Mouse (Mus musculus): Measurements from ENCODE around the gene Erc1.
A peak's percentile ranks its signal among the peaks of the same experiment; 100 is the strongest.
"Not testable (repeated sequence)": the region's sequence is repeated elsewhere in the genome, so short reads cannot be mapped to it uniquely, and the experiment has no call there.

The Erc1 gene

DNA sequence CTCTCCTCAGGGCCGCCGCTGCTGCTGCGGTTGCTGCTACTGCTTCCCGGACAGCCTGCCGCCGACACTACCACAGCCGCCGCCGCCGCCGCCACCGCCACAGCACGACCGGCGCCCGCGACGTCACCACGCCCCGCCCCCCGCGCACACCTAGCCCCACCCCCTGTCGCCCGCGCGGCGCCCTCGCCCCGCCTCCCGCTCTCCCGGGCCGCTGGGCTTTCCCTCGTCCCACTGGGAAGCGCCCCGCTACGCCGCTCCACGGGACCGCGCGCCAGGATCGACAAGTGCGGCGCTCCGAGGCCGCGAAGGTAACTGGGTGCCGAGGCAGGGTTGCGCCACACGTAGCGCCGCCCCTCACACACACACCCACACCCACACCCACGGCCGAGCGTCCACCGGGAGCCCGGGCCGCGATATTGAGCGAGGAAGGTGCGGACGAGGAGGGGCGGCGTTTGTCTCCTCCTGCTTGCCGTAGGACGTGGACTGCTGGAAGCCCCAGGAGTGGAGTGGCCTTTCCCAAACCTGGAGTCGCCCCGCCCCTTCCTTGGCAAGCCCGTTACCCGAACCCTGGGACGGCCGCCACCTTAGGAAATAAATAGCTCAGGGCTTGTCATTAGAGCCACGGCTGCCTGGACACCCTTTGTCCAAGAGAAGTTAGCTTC is at the start of gene Erc1:
TSS of gene Erc1 (minus strand) at position 134 of the 662 bp plus-strand sequence.
- peak; percentile 95 for DNase-seq (ENCODE audit: low read depth, low spot score)

DNA sequence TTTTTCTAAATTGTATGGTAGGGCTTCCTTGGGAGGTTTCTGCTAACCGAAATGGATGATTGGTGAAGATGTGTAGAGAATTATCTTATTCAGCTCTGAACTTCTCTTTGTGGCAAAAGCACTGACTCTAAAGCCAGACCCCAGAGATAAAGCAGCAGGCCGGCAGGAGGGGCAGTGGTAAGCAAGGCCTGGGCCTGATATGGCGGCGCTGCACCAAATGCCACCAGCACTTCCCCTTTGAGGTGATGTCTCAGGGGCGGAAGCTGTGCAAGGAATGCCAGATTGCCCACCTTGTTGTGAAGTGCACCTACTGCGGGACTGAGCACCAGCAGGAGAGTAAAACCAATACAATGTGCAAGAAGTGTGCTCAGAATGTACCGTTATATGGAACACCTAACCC is 44.7 kb upstream of the Erc1 start:
- no peak for DNase-seq (ENCODE audit: low read depth, low spot score)

GRCm38 (mm10) chr6:119883151-119883550 is 35.2 kb upstream of the Erc1 start:
- DNase-seq (ENCODE audit: low read depth, low spot score) = peak; percentile 9

- DNase-seq (ENCODE audit: low read depth, low spot score) = peak; percentile 41
These were observed 16.5 kb upstream of the Erc1 start for GRCm38 (mm10) chr6:119864341-119865034.

DNA sequence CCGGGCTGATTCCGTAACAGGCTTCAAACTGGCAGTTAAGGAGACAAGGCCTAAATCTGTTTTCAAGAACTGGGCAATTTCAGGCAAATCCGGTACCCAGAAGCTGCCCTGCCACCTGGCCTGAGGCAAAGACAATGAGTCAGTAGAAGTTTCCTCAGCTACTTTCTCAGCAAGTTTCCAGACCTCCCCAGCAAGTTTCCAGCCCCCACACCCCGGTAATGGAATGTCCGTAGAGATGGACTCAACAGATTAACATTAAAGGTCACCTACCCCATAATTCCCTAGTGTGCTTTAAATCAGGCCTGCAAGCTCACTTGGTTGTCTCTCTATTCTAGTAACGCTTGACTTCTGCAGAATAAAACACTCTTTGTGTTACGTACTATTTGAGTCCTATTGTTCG is 13.6 kb upstream of the Erc1 start:
- no peak for DNase-seq (ENCODE audit: low read depth, low spot score)

DNA sequence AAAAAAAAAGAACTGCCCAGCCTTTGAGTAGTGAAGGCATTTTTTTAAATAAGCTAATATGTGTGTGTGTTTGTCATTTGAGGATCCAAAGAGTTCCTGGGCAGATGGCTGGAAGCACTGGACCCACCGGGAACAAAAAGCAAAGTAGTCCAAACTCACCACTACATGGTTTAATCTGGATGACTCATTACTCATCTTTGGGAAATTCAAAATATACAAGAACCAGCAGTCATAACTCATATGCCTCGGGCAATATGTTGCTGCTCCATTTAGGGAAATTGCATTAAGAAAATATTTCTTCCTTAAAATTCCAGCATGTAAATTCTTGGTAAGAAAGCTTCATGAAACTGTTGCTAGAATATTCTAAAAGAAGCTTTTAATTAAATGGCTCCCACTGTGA is 12.3 kb upstream of the Erc1 start:
- no peak for DNase-seq (ENCODE audit: low read depth, low spot score)

DNA sequence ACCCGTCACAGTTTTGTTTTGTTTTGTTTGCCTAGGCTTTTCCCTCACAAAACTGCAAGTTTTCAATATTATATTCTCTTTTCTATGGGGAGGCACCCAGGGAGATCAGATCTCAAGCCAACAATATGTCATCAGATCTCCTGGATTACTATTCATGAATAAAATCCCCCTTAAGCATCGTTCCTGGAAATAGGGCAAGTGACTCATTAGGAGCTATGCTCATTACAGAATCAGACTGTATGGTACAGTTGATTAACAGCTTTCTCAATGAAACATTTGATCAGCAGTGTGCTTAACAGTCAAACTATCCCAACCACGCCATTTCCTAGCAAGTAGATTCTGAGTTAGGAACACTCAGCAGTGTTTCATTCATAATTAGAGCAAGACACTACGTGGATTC is 7.5 kb upstream of the Erc1 start:
- no peak for DNase-seq (ENCODE audit: low read depth, low spot score)

GRCm38 (mm10) chr6:119854156-119854555 is 6.2 kb upstream of the Erc1 start:
- no peak for DNase-seq (ENCODE audit: low read depth, low spot score)

GRCm38 (mm10) chr6:119849858-119850257 is 1.9 kb upstream of the Erc1 start:
- no peak for DNase-seq (ENCODE audit: low read depth, low spot score)

DNA sequence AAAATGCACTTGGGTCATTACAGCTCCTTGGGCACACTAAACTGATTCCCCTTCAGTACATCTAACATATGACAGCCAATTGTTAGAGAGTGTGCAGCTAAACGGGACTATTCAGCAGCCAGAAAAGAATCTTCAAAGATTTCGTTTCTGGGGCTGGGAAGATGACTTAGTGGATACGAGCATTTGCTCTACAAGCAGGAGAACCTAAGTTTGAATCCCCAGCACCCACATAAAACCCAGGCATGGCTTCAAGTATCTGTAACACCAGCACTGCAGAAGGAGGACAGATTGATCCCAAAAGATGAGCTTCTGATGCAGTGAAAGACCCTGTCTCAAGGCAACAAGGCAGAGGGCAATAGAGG is 1.4 kb upstream of the Erc1 start:
- no peak for DNase-seq (ENCODE audit: low read depth, low spot score)

DNA sequence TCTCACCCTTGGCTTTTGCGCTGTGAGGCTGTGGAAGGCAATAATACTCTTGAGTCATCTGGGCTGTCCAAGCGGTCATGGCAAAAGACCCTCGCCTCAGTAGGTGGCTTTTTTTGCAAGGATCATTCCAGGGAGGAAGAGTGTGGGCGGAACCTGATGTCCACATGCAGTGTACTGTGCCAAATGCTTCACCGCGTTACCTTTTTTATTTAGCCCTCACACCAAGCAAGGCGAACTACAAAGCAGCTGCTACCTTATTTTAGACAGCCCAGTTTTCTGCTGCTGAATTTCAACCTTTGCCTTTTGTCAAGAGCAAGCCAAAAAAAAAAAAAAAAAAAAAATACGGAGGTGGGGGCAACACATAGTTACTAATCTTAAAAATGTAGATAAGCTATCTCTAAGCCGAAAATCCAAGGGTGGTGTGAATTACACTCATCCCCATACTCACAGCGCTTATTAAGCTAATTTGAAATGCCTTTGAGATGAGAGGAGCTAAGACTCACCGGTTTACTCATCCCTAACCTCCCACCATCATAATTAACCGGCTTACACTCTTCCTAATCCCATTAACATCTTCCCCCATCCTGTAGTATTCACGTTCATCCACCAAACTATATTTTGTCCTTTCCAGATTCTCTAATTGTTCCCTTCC is 855 bp upstream of the Erc1 start:
- no peak for DNase-seq (ENCODE audit: low read depth, low spot score)

DNA sequence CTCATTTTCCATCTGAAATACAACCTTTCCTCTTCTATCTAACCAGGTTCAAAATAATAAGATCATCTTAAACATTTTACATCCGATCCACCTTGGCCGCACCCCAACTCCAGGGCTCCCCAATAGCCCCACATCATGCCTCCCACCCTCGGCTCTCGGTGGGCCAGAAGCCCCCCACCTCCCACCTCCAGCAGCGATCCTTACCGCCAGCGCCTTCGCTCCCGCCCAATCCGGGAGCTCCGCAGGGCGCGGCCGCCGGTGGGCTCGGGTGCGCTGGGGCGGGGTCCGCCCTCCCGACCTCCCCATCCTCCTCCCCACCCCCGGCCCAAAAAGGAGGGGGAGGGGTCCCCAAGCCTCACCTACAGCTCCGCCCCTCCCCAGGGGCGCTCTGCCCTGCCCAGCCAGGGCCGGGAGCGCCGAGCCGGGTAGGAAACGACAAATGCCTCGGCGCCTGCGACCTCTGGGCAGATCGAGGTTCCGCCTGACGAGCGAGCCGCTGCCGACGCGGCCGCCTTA is 391 bp downstream of the Erc1 start:
- DNase-seq (ENCODE audit: low read depth, low spot score) = no peak

GRCm38 (mm10) chr6:119846751-119847517 is 1.0 kb downstream of the Erc1 start:
- no peak for DNase-seq (ENCODE audit: low read depth, low spot score)

GRCm38 (mm10) chr6:119829951-119830350 is 18.0 kb downstream of the Erc1 start:
- DNase-seq (ENCODE audit: low read depth, low spot score) = no peak

- DNase-seq (ENCODE audit: low read depth, low spot score) = no peak
These were observed 19.8 kb downstream of the Erc1 start for GRCm38 (mm10) chr6:119828165-119828564.

DNA sequence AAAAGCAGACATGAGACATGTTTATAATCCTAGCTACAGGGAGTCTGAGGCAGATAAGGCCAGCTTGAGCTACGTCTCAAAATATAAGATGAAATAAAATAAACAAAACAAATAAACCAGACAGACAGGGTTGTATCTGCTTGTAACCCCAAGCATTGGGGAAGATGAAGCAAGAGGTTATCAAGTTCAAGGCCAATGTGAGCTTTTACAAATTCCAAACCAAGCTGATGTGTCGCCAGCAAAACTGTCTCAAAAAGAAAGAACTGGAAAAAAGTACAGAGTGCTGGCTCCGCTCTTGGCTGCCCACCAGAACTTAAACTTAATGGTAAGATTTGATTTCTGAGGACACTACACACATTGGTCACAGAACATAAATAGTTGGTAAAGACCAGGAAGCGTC is 21.3 kb downstream of the Erc1 start:
- DNase-seq (ENCODE audit: low read depth, low spot score) = no peak

- DNase-seq (ENCODE audit: low read depth, low spot score) = no peak
These were observed 25.8 kb downstream of the Erc1 start for GRCm38 (mm10) chr6:119822216-119822615.

- DNase-seq (ENCODE audit: low read depth, low spot score) = no peak
These were observed 26.8 kb downstream of the Erc1 start for GRCm38 (mm10) chr6:119821158-119821557.

GRCm38 (mm10) chr6:119818541-119818940 is 29.4 kb downstream of the Erc1 start:
- no peak for DNase-seq (ENCODE audit: low read depth, low spot score)

GRCm38 (mm10) chr6:119815426-119815825 is 32.5 kb downstream of the Erc1 start:
- DNase-seq (ENCODE audit: low read depth, low spot score) = no peak

DNA sequence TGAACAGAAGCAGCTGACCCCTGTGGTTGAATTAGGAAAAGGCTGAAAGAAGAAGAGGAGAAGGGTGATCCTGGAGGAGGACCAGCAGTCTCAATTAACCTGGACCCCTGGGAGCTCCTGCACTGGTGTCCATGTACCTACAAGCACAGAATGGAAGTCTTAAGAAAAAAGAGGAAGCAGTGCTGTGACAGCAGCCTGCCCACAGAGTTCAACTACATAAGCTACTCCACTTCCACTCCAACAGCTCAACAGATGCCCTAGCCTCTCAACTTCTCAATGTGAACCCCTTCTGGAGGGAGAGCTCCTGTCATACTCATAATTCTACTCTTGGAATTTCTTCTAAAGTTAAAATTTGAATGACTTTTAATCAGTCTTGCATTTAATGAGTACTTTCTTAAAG is 34.9 kb downstream of the Erc1 start:
- DNase-seq (ENCODE audit: low read depth, low spot score) = not testable (repeated sequence)

Measured in skeletal muscle tissue, adult 2 months (tissue).